8 mouse cellular contexts compared by ENCODE assay signal in the genomic region with DNA sequence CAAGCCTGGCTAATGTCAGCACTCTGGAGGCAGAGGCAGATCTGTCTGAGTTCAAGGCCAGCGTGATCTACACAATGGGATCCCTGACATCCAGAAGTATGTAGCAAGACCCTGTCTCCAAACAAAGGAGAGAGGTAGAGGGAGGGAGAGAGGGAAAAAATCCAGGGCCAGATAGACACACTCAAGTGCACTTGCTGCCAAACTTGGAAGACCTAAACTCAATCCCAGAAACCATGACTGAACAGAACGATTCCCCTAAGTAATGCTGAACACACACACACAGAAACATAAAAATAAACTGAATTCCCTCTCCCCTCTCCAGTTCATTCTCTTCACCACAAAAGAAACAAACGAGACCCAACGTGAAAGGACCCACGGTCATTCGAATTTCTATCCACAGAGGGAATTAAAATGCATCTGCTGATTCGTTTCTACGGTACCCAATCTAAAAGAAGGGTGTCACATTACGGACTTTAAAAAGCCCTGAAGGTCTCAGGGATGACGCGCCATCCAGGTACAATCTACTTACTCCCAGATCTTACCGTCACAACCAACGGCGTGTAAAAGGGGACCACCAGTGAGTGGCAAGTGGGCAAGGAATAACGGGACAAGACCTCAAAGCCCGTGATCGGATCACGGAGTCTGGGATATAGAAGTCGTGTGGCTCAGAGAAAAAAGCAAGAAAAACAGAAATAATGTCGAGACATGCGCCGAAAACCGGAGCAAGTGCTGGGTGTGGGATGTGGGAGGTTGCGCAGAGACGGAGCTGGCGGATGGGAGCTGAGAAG. TPM values are rescaled to one million over a fixed set of nuclear protein-coding genes. Genes with fewer than 3 reads are reported as not detected.
DNase-seq lines count a peak whose midpoint lies in the region; ATAC-seq and TF ChIP-seq lines count a peak whose summit lies in the region.

No protein-coding gene starts in this region.

- H3K9me3 ChIP-seq in embryonic facial prominence, embryonic 10.5 days, result no peaks in the 10 kb centered on the region; the same call in 1 of the 2 replicates
- no peaks in the 10 kb centered on the region for H3K9me3 ChIP-seq in hindbrain, embryonic 16.5 days (ENCODE audit: control insufficient read depth, low read length)

- DNase-seq in gastrocnemius, adult 2 months, result no peak
- DNase-seq in gastrocnemius, postnatal 10 days, result no peak
- DNase-seq in embryonic facial prominence, embryonic 10.5 days (ENCODE audit: low spot score), result peak; percentile 60
- DNase-seq in layer of hippocampus, adult 9-11 months, result no peak

- peak overlapping the region; percentile 84 for H3ac ChIP-seq in C2C12 (ENCODE audit: control insufficient read depth, insufficient read length, low read depth)

- peak overlapping the region; percentile 66 for H3K4me2 ChIP-seq in hindbrain, embryonic 16.5 days (ENCODE audit: low read length)

- H3K79me2 ChIP-seq in C2C12 (ENCODE audit: control insufficient read depth, insufficient read depth), result peaks cover 58% of the 10 kb centered on the region

- intact Hi-C loops in gastrocnemius, adult 2 months (cut with DNase I), result loop anchor here (1.0 kb wide), 1 partner anchor 24 kb away; no protein-coding TSS in a partner anchor

- 2% methylated on average over 26 of the region's 26 CpGs for WGBS in embryonic facial prominence, embryonic 10.5 days
- WGBS in hindbrain, embryonic 16.5 days, result under 1% methylated on average over 26 of the region's 26 CpGs

- peaks cover 32% of the 10 kb centered on the region for H3K79me3 ChIP-seq in C2C12 (ENCODE audit: low read depth)

- no peak for TF ChIP-seq CTCF in gastrocnemius, adult 2 months (IDR thresholded peaks at IDR 0.05)
- TF ChIP-seq CTCF in C2C12 (IDR thresholded peaks at IDR 0.05; ENCODE audit: control insufficient read depth, insufficient read depth, insufficient read length), result no peak

- H3K9ac ChIP-seq in hindbrain, embryonic 16.5 days (ENCODE audit: low read depth, low read length), result peak overlapping the region; percentile 84

- peaks cover 28% of the 10 kb centered on the region for H3K4me1 ChIP-seq in embryonic facial prominence, embryonic 10.5 days
- peaks cover 20% of the 10 kb centered on the region for H3K4me1 ChIP-seq in hindbrain, embryonic 16.5 days (ENCODE audit: control insufficient read depth, insufficient read depth, low read depth, low read length)

- H3K36me3 ChIP-seq in C2C12 (ENCODE audit: control insufficient read depth, insufficient read depth), result peaks cover 38% of the 10 kb centered on the region
- H3K36me3 ChIP-seq in embryonic facial prominence, embryonic 10.5 days (replicated peaks), result peaks cover 41% of the 10 kb centered on the region
- H3K36me3 ChIP-seq in hindbrain, embryonic 16.5 days (ENCODE audit: control insufficient read depth, insufficient read depth, low read length), result peaks cover 14% of the 10 kb centered on the region

- no peak for ATAC-seq in hindbrain, embryonic 16.5 days
- peak; percentile 61 for ATAC-seq in megakaryocyte-erythroid progenitor cell, adult 5-6 weeks (replicated peaks; ENCODE audit: low FRiP score, low TSS enrichment, poor library complexity, severe bottlenecking)
- ATAC-seq in frontal cortex, adult (ENCODE audit: low TSS enrichment), result no peak; the same call in 1 of the 2 replicates

- peak overlapping the region; percentile 95 for H3K27ac ChIP-seq in gastrocnemius, adult 2 months
- peak overlapping the region; percentile 98 for H3K27ac ChIP-seq in embryonic facial prominence, embryonic 10.5 days (replicated peaks)
- peak overlapping the region; percentile 91 for H3K27ac ChIP-seq in hindbrain, embryonic 16.5 days (ENCODE audit: low read depth, low read length)

- no peaks in the 10 kb centered on the region for H3K27me3 ChIP-seq in C2C12 (ENCODE audit: control insufficient read depth, insufficient read depth, insufficient read length)
- H3K27me3 ChIP-seq in embryonic facial prominence, embryonic 10.5 days (replicated peaks; ENCODE audit: low read depth, poor library complexity, severe bottlenecking), result no peaks in the 10 kb centered on the region
- H3K27me3 ChIP-seq in hindbrain, embryonic 16.5 days (replicated peaks; ENCODE audit: control insufficient read depth, insufficient read depth, low read length), result no peaks in the 10 kb centered on the region

- H3K4me3 ChIP-seq in gastrocnemius, adult 2 months, result peak overlapping the region; percentile 86
- peak overlapping the region; percentile 96 for H3K4me3 ChIP-seq in C2C12 (ENCODE audit: insufficient read depth, poor library complexity, severe bottlenecking)
- H3K4me3 ChIP-seq in embryonic facial prominence, embryonic 10.5 days, result peak overlapping the region; percentile 94
- peak overlapping the region; percentile 77 for H3K4me3 ChIP-seq in hindbrain, embryonic 16.5 days (ENCODE audit: low read length)

TF ChIP-seq in C2C12, 6 proteins besides CTCF, POLR2A, EP300 and RAD21:
- TF ChIP-seq FOSL1 (IDR thresholded peaks at IDR 0.05; ENCODE audit: insufficient read depth, low read length, poor library complexity, severe bottlenecking), result no peak
- no peak for TF ChIP-seq MYOD1 (IDR thresholded peaks at IDR 0.05; ENCODE audit: control insufficient read depth, insufficient read length, low read depth)
- no peak for TF ChIP-seq MYOG (IDR thresholded peaks at IDR 0.05; ENCODE audit: control insufficient read depth, extremely low read depth, insufficient read length)
- TF ChIP-seq CEBPB (IDR thresholded peaks at IDR 0.05; ENCODE audit: low read depth), result no peak
- no peak for TF ChIP-seq USF1 (IDR thresholded peaks at IDR 0.05; ENCODE audit: low read depth)
- no peak for TF ChIP-seq MAX (IDR thresholded peaks at IDR 0.05)

RNA-seq across cellular contexts. Expression of gene Drg1, which starts 0.7 kb away (rescaled TPM):
- total RNA-seq in gastrocnemius, adult 2 months (2021), result 10 to 100 TPM; 44.1 to 45.0 TPM
- total RNA-seq in gastrocnemius, postnatal 10 days (2021), result 10 to 100 TPM; 47.3 to 52.0 TPM
- 136 TPM for polyA plus RNA-seq in C2C12 (2012; fragmentation: generic; extraction: Trizol)
- 287 and 303 TPM in 2 replicates for polyA plus RNA-seq in embryonic facial prominence, embryonic 10.5 days (2016; fragmentation: Nextera tagmentation; extraction: Ambion mirVana)
- 207 and 210 TPM in 2 replicates for polyA plus RNA-seq in hindbrain, embryonic 16.5 days (2015; fragmentation: Nextera tagmentation; extraction: Ambion mirVana)
- 178 and 211 TPM in 2 replicates for total RNA-seq in megakaryocyte-erythroid progenitor cell, adult 5-6 weeks (2014; fragmentation: Nextera tagmentation)
- 230 and 276 TPM in 2 replicates for total RNA-seq in megakaryocyte-erythroid progenitor cell, adult 5-6 weeks (2017)

RNA-seq across cellular contexts. Expression of gene Patz1, which starts 23.2 kb away (rescaled TPM):
- 10 to 100 TPM; 11.9 to 17.2 TPM for total RNA-seq in gastrocnemius, adult 2 months (2021)
- total RNA-seq in gastrocnemius, postnatal 10 days (2021), result 10 to 100 TPM; 19.5 to 21.0 TPM
- 29.6 TPM for polyA plus RNA-seq in C2C12 (2012; fragmentation: generic; extraction: Trizol)
- 91.5 and 96.8 TPM in 2 replicates for polyA plus RNA-seq in embryonic facial prominence, embryonic 10.5 days (2016; fragmentation: Nextera tagmentation; extraction: Ambion mirVana)
- 35.2 and 40.7 TPM in 2 replicates for polyA plus RNA-seq in hindbrain, embryonic 16.5 days (2015; fragmentation: Nextera tagmentation; extraction: Ambion mirVana)
- 89.5 and 92.4 TPM in 2 replicates for total RNA-seq in megakaryocyte-erythroid progenitor cell, adult 5-6 weeks (2014; fragmentation: Nextera tagmentation)
- 64.2 and 78.3 TPM in 2 replicates for total RNA-seq in megakaryocyte-erythroid progenitor cell, adult 5-6 weeks (2017)
